Mouse (Mus musculus): Measurements from ENCODE around the gene Prkca. TPM values are rescaled to one million over a fixed set of nuclear protein-coding genes. Genes with fewer than 3 reads are reported as not detected.
A peak's percentile ranks its signal among the peaks of the same experiment; 100 is the strongest.

Gene Prkca
- total RNA-seq, 2 experiments from 2014 or later, result 134 to 136 TPM

DNA sequence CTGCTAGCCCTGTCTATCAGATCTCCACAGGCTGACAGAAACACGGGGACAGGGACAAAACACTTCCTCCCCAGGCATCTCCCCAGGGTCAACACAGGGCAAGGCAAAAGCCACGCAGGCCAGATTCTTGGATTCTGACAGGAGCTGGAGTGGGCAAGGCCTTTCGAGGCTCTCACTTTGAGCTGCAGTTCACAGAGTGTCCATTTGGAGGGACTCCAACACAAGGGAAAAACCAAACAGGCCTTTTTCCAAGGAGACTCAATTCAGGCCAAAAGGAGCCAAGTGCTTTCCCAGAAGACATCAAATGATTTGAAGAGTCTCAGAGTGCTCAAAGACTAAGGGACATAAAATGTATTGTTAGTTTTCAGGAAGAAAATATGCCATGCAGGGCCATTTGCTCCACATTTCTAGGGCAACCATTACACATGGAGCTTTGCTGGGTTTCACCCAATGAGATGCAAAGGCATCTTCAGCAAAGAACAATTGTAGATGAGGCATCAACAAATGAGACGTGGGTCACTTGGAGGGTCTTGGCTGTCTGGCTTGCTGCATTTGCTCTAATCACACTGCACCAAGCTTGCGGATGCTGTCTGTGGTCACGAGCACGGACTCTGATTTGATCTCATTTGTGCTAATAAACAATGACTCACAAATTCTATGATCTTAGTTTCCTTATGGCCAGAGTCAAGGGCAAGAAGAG is 317.9 kb downstream of the Prkca start:
- peak; percentile 63 to 64 for DNase-seq (ENCODE audit: low spot score in 2 of 2)

DNA sequence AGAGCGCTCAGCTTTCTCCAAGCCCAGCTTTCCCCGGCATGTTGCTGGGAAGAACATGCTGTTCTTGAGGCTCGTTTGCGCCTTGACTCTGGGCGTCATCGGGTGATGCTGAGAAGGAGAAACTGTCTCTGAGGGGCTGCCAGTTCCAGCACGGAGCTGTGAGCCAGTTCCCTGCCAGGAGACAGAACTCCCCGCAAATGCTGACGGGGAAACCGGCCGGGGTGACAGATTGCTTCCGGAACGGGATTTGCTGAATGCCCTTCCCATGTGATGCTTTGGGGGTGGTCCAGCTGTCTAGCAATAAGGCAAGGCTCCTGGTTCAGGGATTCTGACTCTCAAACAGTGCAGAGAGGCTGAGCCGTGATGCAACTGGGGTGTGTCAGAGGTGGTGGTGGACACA is 320.5 kb downstream of the Prkca start:
- DNase-seq (ENCODE audit: low spot score in 2 of 2), result peak; percentile 76 to 80

DNA sequence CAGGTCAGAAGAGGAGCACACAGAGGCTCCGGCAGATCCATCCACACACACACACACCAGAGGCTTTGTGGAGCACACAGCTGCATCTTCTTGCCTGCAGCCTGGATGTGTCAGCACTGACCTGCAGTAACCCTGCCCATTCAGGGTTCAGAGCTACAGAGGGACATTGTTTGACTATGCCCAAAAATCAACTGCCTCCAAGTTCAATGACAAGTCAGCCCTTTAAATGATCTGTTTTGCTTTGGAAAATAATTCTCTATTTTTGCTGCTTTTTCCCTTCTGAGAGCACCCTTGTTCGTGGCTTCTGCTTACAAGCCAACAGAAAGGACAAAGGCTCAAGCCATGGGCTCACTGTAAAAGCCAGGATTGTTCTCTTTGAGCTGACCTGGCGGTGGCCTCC is 322.8 kb downstream of the Prkca start:
- no peak for DNase-seq (ENCODE audit: low spot score in 2 of 2)

DNA sequence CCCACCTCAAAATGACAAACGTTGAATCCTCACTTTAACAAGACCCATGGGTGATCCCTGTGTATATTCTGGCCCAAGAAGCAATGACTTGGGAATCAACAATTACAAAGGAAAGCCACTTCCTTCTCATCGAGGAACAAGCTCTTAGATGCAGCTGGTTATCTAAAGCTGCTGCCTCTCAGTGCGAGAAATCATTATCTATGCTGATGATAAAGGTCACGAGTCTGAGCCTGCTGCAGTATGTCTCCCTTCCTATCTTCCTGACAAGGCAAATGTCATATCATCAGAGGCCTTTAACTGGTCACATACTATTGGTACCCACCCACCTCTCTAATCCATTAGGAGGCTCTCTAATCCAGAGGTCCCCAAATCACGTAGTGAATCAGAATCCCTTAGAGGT is 328.4 kb downstream of the Prkca start:
- no peak for DNase-seq (ENCODE audit: low spot score in 2 of 2)

GRCm38 (mm10) chr11:108013390-108013789 is 330.3 kb downstream of the Prkca start:
- DNase-seq (ENCODE audit: low spot score in 2 of 2), result no peak

- no peak for DNase-seq (ENCODE audit: low spot score in 2 of 2)
These were observed 333.3 kb downstream of the Prkca start for GRCm38 (mm10) chr11:108010465-108010864.

- DNase-seq (ENCODE audit: low spot score in 2 of 2), result no peak
These were observed 344.8 kb downstream of the Prkca start for GRCm38 (mm10) chr11:107998891-107999290.

DNA sequence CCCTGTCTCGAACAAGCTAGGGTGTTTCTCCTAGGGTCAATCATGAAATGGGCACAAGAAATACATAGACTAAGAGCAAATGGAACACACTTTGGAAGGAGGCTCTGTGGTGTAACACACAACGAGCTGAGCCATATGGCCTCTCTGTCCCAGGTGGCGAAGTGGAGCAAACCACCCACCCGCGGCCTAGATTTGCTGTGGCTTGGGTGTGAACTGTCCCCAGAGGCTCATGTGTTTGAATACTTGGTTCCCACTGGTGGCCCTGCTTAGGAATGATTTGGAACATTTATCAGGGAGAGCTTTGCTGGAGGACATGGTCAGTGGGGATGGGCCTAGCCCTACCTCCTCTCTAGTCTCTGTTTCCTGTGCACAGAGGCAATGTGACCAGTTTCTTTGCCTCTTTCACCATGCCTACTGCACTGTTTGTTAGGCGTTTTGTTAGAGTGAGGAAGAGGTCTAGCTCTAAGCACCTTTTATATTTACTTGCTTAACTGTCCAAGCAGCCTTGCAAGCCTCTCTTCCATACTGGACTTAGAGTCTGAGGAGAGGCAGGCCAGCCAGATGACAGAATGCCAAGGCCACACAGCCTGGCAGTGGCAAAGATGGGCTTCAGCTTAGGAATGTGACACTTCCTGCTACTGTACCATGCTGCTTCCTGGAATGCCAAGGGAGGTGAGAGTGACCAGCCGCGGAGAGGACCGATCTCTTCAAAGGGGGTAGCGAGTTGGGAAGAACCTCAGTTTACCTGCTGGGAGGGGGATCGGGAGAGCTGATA is 346.6 kb downstream of the Prkca start:
- no peak for DNase-seq (ENCODE audit: low spot score in 2 of 2)

GRCm38 (mm10) chr11:107994487-107994886 is 349.2 kb downstream of the Prkca start:
- peak; percentile 44 to 64 for DNase-seq (ENCODE audit: low spot score in 2 of 2)

GRCm38 (mm10) chr11:107993792-107994191 is 349.9 kb downstream of the Prkca start:
- no peak for DNase-seq (ENCODE audit: low spot score in 2 of 2)

DNA sequence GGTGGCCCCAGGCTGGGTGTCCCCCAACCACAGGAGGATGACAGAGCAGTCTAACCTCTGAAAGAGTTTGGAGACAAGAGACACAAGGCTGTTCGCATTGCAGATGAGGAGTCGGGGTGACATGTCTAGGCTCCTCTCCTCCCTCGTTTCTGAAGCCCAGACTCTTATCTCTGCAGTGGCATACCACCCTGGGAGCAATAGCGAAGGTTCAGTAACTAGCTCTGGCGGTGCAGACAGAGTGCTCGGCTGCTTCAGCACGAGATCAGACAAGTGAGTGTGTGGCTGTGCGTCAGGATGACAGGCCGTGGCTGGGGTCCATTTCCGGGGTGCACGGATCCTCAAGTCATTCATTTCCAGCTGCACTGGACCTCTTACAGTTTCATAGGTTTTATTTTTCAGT is 351.2 kb downstream of the Prkca start:
- DNase-seq (ENCODE audit: low spot score in 2 of 2), result no peak

- DNase-seq (ENCODE audit: low spot score in 2 of 2), result no peak
These were observed 351.7 kb downstream of the Prkca start for GRCm38 (mm10) chr11:107991990-107992389.

DNA sequence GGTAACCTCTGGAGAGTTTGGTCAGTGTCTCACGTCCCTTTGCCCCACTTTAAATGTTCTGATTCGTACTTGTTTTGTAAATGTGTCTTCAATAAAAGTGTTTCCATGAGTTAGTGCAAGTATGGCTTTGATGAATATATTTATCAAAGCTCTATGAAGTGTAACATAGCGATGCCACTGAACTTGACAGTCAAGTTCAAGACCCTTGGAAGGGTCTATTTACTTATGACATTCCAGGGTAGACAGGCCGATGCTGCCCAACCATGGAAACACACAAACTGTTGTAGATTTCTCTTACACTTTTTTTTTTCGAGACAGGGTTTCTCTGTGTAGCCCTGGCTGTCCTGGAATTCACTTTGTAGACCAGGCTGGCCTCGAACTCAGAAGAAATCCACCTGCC is 354.5 kb downstream of the Prkca start:
- no peak for DNase-seq (ENCODE audit: low spot score in 2 of 2)

DNA sequence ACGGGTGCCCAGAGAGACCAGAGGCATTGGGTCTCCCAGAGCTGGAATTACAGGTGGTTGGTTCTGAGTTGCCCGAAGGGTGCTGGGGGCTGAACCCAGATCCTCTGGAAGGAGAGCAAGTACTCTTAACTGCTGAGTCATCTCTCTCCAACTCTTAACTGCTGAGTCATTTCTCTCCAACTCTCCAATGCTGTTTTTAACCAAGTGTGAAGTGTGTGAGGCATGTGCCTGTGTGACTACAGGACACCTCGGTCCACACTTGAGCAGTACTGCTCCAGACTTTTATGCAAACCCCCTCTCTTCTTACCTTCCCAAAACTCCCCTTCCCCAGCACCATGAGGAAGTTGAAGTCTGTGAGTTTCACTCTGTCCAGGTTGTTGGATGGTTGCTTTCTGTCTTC is 357.8 kb downstream of the Prkca start:
- DNase-seq (ENCODE audit: low spot score in 2 of 2), result no peak

DNA sequence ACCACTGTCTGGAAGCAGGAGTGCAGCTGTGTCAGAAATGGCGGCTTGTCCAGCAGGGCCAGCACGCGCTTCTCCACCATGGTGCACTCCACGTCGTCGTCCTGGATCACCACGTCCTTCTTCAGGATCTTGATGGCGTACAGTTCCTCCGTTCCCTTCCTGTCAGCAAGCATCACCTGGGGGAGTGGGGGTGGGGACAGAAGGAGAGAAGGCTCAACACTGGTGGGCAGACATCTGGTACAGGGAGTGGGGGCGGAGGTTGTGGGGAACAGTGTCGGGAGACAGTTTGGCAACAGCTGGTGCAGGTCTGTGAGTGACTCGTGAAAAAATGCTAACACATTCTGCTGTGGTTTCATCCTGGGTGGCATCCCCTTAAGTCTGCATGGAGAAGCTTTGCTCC is 359.8 kb downstream of the Prkca start:
- no peak for DNase-seq (ENCODE audit: low spot score in 2 of 2)

GRCm38 (mm10) chr11:107983224-107983623 is 360.5 kb downstream of the Prkca start:
- no peak for DNase-seq (ENCODE audit: low spot score in 2 of 2)

GRCm38 (mm10) chr11:107982225-107982896 is 361.4 kb downstream of the Prkca start:
- peak; percentile 83 to 85 for DNase-seq (ENCODE audit: low spot score in 2 of 2)

GRCm38 (mm10) chr11:107979497-107980174 is 364.1 kb downstream of the Prkca start:
- no peak for DNase-seq (ENCODE audit: low spot score in 2 of 2)

GRCm38 (mm10) chr11:107969943-107970342 is 373.8 kb downstream of the Prkca start:
- no peak for DNase-seq (ENCODE audit: low spot score in 2 of 2)

DNA sequence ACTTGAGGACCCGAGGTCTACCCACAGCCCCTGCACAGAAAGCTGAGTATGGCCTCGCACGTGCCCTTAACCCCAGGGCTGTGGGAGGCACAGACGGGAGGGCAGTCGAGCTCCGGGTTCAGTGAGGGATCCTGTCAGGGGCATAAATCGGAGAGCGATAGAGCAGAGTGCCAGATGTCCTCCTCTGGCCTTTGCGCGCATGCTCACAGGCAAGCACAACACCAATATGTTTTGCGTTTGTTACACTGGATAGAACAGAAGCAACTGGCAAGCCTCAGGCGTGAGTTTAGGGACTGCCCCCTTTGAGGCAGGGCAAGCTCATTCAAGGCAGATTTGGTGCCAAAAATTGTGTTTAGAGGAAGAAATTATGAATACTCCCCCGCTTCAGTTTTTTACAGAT is 375.6 kb downstream of the Prkca start:
- no peak for DNase-seq (ENCODE audit: low spot score in 2 of 2)

GRCm38 (mm10) chr11:107966229-107966628 is 377.5 kb downstream of the Prkca start:
- DNase-seq (ENCODE audit: low spot score in 2 of 2), result no peak

- DNase-seq (ENCODE audit: low spot score in 2 of 2), result peak; percentile 82 to 86
These were observed 378.3 kb downstream of the Prkca start for GRCm38 (mm10) chr11:107965449-107965848.
